Mouse (Mus musculus) bone marrow macrophage, adult 2 months (primary cell): Measurements from ENCODE around the gene Chst8.

Experiments used
- CTCF ChIP-seq: IDR thresholded peaks from 2 replicates; pipeline ENCODE4 v1.5.1; 2012; ENCODE audit warnings: low read depth, mild to moderate bottlenecking, low read length, moderate library complexity
- POLR2A ChIP-seq: IDR thresholded peaks from 2 replicates; pipeline ENCODE4 v1.6.1; 2012; ENCODE audit warnings: mild to moderate bottlenecking, low read depth, low read length, borderline replicate concordance

DNA sequence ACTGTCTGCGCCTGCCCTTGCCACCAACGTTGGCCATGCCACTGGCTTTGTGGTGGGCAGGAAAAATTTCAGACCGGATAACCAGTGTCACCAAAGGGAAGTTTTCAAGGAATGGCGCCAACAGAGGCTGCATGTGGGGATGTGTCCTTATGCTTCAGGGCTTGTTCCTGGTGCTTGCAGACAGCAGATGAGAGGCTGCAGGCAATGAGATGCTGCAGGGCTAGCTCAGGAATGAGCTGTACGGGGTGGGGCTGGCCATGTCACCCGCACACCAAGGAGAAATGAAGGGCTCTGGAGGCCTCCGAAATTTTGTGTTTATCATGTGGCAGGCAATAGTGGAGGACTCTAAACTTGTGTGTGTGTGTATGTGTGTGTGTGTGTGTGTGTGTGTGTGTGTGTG is 149.4 kb downstream of the Chst8 start:
- TF ChIP-seq CTCF (no peak), POLR2A (no peak)
